Mouse (Mus musculus) megakaryocyte progenitor cell, adult 5-6 weeks (primary cell): ENCODE results near the gene Anxa9. TPM values are rescaled to one million over a fixed set of nuclear protein-coding genes. Genes with fewer than 3 reads are reported as not detected.

Experiments
- ATAC-seq: replicated peaks from 2 replicates; pipeline ENCODE4 v1.8.0; 2016; ENCODE audit warnings: mild to moderate bottlenecking, moderate TSS enrichment, inconsistent platforms; ENCODE audit not compliant: poor library complexity
- total RNA-seq, 2 experiments: library from RNA; stranded (forward) in 1 of 2; stranded (reverse) in 1 of 2; fragments of 157-497, 149-512 nt in 1 of 2; fragments of 200-1000 nt in 1 of 2; gene quantifications; 2 replicates each; pipeline versions ENCODE4 v1.2.3 to v1.2.4; 2015 to 2017

Gene Anxa9
- total RNA-seq, 2 experiments from 2014 or later = 5.5 to 15.9 TPM

DNA sequence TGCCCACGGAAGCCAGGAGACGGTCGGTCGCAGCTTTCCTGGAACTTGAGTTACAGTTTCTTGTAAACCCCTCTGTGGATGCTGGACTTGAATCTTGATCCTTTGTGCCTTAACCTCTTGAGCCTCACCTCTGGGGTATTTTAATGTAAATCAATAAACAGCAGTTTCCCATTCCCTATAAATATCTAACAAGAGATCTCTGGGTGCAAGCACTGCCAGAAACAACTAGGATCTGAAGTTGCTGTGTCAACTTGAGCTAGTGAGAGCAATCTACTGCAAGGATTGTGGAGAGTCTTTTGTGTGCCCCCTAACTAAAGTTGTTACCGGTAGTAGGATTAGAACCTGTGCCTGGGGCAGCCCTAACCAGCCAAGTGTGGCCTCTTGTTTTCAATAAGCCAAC lies 21.6 kb downstream of the Anxa9 start:
- no peak for ATAC-seq

DNA sequence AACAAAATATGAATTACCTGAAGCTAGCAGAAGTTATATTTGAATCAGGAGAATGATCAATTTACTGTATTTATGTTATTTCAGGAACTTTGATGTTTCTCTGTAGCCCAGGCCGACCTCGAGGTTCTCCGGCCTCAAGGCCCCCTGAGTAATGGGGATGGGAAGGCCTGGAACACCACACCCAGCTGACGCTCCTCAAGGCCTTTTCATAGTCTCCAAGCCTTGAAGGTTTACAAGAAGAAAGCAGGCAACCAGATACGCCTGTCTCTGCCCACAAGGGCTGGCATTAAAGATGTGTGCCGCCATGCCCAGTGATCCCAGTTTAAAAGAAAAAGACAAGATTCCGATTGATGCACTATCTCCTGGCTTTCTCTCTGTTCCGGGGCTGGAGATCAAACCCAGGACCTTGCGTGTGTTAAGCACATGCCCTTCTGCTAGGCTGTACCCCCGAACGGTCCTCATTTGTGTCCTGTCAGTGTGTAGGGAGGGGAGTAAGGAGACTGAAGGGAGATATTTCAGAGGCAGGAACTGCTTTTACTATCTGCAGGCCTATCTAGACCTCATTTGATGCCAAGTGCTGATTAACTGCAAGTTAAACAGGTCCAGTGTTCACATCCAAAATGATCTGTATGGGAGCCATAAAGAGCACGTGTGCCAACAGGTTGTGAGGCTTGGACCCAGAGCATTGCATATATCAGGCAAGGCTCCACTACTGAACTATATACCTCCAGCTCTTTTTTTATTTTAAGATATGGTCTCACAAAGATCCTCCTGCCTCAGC lies 22.3 kb downstream of the Anxa9 start:
- no peak for ATAC-seq

DNA sequence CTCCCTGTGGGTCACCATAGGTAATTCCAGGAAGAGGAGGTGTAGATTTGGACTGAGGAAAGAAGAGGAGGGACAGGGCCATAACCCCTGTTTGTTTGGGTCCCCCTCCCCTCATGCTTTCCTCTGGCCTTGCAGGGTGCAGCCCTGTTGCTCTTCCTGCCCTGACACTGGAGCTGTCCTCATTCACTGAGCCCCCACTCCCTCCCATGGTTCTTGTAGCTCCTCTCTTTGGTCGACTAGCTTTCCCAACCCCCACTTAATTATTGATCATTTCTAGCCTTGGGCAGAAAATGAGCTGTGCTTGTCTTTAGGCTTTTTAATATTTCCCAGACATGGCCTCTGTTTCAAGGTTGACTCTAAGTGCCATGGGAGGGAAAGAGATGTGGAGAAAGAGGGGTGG lies 22.9 kb downstream of the Anxa9 start:
- ATAC-seq = no peak

DNA sequence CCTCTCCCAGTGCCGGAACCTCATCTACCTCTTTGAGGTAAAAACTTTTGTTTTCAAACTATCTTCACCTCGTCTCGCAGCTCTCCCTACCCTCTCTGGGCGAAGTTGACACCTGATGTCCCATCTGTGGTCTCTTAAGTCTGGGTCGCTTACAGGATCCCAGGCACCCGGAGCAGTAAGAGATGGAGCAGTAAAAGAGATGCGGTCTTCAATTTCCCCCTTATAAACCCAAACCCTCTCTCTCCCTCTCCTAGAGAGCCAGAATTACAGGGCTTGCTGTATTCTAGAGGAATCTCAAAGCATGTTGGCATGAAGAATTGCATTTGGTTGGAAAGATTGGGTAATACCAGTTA lies 23.4 kb downstream of the Anxa9 start:
- ATAC-seq = no peak

DNA sequence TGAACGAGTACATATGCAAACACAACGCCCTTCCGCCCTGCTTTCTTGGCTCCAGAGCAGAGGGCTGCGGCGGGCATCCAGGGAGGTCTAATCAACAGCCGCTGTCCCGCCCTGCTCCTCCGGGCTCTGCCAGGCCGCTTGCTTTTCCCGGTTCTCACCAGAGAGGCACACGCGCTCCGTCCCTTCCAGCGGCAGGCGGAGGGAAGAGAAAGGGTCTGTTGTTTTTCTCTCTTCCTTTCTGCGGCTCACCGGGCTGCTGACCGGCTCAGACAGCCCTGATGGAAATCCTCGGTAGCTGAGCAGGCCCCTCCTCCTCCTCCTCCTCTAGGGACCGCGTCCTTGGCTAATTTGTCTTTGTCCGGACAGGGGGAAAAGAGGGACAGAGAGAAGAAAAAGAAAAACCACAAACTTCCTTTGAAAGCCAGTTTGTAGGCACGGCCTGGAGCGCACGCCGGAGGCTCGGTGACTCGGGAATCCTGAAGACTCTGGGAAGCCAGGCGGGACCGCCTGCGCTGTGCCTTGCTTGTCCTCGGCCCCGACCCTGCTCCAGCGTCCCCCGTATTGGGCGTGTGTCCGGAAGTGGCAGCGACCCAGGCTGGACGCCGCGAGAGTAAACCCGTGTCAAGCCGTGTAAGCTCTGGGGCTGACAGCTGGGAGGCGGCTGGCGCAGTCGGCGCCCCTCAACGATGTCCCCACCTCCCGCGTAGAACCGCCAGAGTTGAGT lies 23.9 kb downstream of the Anxa9 start:
- peak; percentile 42 for ATAC-seq

DNA sequence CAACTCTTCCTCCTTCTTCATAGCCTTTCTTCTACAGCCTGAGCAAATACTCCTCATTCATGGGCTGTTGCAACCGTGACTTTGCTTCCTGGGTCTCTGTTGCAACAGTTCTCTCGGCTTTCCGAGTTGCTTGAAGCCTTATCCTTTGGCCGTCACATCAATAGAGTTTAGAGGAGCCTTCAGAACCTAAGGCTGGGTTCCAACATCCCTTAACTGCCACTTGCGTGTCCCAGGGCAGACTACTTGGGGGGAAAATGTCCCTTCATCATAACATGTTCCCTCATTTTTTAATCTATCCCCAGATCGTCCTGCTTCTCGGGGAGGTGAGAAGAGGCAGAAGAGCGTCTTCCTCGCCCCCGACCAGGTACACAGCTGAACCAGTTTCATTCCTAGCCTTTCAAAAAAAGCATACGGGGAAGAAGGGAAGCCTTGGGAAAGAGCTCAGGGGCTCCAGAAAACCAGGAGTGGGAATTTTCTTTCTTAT lies 24.6 kb downstream of the Anxa9 start:
- ATAC-seq = peak; percentile 32

DNA sequence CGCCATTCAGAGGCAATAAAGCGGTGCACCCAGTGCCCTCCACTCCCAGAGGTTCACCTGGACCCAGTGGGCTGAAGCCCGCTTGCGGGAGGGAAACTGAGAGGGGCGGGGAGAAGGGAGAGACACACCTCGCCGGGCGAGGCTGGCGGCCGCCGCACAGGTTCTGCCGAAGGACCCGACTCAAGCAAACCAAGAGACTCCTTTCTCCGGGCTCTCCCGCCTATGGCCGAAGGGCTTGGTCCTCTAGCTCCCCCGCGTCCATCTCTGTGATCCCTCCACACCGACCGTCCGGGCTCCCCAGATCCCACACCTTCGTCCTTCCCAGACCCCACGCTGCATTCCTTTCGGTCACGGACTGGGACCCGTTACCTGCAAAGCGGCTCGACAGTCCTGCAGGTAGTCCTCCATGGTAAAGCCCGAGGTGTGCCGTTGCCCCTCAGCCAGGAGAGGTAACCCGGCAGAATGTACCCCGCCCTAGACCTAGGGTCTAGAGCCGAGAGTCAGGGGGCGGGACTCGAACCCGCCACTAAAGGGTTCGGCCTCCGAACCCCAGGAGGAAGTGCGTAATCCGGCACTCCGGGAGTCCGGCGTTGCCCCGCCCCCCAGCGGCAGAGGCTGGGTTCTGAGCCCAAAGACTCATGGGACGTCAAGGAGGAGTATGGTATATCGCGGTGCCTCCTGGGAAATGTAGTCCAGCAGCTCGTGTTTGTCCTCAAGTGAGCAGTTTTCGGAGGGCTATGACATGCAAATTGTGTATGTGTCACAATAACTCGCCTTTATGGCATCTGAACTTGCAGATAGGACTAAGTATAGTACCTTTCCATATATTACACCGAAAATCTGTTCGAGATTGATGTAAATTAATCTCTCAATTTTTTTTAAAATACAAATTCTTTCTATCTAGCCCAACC lies 25.5 kb downstream of the Anxa9 start, which contains the start of the genes Mindy1 and Prune1:
Mindy1 (plus strand) TSS at position 130 of the 911 bp plus-strand sequence.
Prune1 (minus strand) TSS at position 861 of the 911 bp plus-strand sequence.
- ATAC-seq = peak; percentile 75

DNA sequence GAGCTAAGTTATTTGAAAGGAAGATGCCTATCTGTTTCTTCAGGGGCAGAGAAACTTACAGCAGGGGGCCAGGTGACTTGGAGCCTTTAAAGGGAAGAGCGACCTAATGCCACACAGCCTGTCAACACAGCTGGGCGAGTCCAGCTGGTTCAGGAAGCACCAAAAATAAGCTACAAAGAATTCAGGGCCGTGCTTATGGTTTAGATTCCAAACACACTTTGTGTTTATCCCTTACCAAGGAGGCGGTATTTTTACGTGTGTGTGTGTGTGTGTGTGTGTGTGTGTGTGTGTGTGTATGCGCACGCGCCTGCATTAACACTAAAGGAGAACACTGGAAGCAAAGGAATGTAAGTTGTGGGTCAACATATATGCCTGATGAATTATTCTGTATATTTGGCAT lies 26.2 kb downstream of the Anxa9 start:
- no peak for ATAC-seq

DNA sequence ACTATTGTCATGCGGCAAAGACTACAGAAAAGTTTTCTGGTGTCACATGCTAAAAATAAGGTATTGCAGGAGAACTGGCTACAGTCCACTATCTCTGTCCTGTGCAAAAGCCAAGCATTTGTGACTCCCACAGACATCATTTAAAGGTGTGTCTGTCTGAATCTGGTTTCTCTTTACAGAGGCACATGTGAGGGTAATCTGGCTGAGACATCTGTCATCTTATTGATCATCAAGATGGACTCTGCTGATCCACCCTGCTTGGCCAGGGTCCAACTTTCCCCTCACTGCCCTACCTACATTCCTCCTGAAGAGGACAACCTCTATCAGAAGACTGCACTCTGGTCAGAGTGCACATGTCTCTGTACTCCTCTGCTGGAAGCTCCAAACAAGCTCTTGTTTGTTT lies 29.8 kb downstream of the Anxa9 start:
- no peak for ATAC-seq

DNA sequence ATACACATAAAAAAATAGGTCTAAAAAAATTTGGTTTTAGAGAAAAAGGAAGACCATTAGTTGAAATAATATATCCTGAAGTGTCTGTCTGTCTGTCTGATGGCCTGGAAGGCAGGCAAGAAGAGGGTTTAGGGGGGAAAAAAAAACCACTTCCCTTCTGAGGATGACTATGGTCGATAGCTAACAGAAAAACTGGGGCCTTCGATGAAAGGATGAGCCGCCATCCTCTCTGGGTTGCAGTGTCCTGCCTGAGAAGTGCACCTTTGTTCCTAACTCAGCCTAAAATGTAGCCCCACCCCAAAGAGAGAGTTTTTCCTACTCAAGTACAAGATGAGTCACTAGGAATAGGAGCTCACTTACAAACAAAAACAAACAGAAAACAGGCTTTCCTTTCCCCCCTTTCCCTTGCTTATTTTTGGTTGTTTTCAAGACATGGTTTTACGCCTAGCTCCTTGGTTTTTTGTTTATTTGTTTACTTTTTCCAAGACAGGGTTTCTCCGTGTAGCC lies 30.5 kb downstream of the Anxa9 start:
- ATAC-seq = no peak

DNA sequence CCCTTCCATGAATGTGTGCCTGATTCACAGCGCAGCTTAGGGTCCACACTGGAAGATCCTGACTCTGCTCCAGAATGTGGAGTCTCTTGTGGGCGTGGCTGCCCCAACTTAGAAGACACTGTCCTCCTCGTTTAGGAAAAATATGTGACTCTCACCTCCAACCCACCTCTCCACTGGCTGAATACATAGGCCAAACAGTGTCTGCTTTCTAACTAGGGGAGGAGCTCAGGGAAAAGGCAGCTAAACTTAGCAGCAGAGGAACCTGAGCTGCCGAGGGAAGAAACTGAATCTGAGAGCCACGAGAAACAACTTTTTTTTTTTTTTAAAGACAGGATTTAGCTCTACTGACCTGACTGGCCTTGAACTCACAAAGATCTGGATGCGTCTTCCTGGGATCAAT lies 31.8 kb downstream of the Anxa9 start:
- no peak for ATAC-seq

DNA sequence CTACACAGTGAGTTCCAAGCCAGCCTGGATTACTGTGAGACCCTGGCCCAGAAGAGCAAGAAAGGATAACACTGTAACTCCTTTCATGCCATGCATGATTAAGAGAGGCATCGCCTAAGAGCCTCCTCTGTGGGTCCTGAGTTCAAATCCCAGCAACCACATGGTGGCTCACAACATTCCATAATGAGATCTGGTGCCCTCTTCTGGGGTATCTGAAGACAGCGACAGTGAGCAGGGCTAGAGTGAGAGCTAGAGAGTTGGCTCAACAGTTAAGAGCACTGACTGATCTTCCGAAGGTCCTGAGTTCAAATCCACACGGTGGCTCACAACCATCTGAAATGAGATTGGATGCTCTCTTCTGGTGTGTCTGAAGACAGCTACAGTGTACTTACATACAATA lies 32.5 kb downstream of the Anxa9 start:
- no peak for ATAC-seq

DNA sequence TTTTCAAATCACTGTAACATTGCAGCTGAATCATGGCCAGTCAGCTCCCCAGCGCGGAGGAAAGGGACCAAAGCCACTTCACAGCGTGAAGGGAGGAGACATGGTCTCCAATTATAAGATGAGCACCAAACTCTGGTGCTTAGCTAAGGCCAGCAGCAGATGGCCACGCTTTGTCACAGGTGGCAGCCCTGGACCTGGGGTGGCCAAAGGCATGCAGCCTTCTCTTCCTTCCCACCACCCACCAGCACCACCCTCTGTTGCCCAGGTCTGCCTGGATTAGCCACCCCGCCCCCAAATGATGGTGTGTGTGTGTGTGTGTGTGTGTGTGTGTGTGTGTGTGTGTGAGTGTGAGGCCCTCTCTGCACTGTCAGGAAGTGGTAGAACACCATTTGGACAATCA lies 33.5 kb downstream of the Anxa9 start:
- no peak for ATAC-seq

DNA sequence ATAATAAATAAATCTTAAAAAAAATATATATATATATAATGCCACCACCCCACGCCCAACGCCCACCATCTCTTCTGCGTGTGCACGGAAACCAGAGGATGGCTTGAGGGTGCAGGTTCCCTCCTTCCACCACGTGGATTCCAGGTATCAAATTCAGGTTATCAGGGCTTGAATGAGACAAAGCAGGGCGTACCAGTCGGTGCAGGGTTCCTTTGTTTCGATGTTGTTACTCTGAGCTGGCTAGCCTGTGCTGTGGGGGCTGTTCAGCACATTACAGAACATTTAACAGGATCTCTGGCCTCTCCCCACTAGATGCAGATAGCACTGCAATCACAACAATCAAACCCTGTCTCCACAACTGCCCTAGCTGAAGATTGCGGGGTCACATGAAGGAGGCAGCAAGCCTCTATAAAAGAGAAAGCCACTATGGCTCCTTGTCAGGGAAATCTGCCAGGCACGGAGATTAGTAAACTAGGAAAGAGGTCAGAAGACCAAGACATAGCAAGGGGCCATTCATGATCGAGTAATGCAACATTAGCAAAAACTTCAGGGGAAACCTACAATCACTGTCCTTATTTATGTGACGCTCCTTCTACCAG lies 36.1 kb downstream of the Anxa9 start:
- ATAC-seq = no peak

DNA sequence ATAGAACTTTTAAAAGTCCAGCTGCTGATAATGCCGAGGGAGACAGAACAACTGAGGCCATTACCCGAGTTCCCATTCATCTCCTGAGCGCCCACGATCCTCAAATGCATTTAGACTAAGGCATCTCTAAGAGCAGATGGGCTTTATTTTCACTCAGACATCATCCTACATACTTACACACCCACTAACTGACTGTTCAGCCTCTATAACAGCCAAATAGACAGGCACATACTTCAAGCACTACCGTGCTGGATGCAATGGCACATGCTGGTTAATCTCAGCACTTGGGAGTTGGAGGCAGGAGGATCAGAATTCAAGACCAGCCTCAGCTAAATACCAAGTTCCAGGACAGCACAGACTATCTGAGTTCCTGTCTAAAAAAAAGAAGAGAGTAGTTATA lies 37.2 kb downstream of the Anxa9 start:
- no peak for ATAC-seq

DNA sequence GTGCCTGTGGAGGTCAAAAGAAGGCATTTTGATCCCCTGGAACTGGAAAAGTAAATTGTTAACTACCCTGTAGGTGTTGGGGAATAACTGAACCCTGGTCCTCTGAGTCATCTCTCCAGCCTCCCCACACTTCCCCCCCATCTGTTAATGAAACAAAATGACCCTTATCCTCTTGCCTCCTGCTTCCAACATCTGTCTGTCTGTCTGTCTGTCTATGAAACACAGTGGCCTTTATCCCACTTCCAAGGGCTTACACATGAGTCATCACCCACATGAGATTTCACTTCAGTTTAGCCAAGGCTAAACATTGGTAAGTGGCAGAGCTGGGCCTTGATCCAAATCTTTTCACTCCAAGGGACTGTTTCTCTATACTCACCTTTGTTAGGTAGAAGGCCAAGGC lies 39.1 kb downstream of the Anxa9 start:
- no peak for ATAC-seq

DNA sequence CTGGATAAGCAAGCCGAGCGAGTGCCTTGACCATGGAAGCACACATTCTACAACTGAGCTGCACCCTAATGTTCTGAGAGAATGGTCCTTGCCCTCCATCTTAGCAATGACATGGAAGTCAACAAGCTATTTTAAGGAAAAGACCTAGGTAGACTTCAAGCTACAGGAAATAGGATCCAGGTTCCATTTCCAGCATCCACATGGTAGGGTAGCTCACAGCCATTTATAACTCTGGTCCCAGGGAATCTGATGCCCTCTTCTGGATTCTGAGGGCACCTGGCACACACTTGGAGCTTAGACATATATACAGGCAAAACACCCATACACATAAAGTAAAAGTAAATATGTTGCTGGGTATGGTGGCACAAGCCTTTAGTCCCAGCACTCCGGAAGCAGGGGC lies 40.9 kb downstream of the Anxa9 start:
- ATAC-seq = no peak

DNA sequence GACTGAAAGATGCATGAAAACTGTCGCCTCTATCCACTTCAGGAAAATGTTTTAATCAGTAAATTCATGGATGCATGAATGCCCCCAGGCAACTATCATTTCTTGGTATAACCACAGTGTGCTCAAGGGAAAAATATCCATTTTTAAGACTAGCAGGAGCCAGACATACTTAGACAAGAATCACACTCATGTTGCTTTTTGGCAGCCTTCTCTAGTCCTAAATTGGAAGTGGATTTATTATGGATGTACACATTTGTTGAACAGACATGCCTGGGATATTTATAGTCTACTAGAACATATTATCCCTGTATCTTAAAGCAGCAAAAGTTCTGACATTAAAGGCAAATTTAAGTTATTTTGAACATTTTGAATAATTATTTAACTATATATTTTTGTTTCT lies 42.3 kb downstream of the Anxa9 start:
- no peak for ATAC-seq

DNA sequence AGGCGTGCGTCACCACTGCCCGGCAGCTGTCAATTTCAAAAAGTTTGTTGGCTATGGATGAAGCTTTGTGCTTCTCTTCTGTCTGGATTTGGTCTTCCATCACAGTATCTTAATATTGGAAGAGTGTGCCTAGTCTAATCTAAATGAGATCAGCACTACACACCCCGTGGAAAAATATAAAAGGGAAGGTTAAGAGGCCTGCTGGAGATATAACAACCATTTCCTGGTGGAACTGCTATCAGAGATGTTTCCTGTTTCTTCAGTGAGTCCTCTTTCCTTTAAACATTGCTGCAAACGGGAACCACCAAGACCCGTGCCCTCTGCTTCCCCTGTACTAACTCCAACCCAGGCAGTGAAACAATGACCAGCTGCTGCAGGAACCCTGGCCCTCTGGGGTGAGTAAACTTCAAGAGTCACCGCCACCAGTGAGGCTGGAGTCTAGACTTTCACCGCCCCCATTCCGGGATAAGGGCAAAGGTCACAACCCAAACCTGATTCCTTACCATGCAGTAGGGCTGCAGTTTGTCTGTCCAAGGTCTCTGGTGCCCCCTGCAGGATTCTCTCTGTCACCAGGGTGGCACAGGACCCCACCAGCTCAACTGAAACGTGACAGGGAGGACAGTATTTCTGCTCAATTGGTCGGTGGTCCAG lies 43.8 kb downstream of the Anxa9 start:
- ATAC-seq = peak; percentile 98

DNA sequence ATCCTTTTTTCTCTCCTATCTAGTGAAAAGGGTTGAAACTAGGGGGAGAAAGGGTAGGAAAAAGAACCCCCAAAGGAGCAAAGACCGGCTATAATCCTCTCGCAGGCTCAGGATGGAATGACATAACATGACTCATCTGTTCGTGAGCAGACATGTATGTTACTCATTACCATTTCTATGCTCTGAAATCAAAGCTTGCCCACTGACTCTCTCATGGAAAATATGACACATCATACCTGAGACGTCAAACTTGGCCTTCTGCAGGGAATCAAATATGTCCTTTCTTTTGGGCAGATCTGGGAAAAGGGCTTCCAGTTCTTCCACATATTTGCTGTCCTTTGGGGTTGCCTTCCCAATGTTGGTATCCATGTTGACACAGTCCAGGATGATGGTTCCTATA lies 45.0 kb downstream of the Anxa9 start:
- ATAC-seq = no peak
